Mouse (Mus musculus): ENCODE data around the gene Bbs9. TPM values are rescaled to one million over a fixed set of nuclear protein-coding genes. Genes with fewer than 3 reads are reported as not detected.

Bbs9 gene
- polyA plus RNA-seq, 1 experiment = 17.9 TPM

- no peak overlapping the region for H3K27ac ChIP-seq (ENCODE audit: insufficient read depth, low read length)
- H3K4me1 ChIP-seq (ENCODE audit: control insufficient read depth, insufficient read depth, low read length) = no peaks in the 10 kb centered on the region
- H3K9me3 ChIP-seq (replicated peaks; ENCODE audit: control insufficient read depth, insufficient read depth, low read length, poor library complexity, severe bottlenecking) = no peaks in the 10 kb centered on the region
- no peaks in the 10 kb centered on the region for H3K27me3 ChIP-seq (ENCODE audit: control insufficient read depth, insufficient read depth, low read length, poor library complexity, severe bottlenecking)
- TF ChIP-seq POLR2A (IDR thresholded peaks at IDR 0.05; ENCODE audit: insufficient read depth, low read length) (no peak), EP300 (IDR thresholded peaks at IDR 0.05; ENCODE audit: insufficient read depth, low read depth, low read length) (no peak), CTCF (IDR thresholded peaks at IDR 0.05; ENCODE audit: low read depth, low read length) (no peak)
- no peak overlapping the region for H3K9ac ChIP-seq (ENCODE audit: low read depth, poor library complexity, severe bottlenecking)
- no peak overlapping the region for H3K4me3 ChIP-seq (ENCODE audit: low read depth, low read length)
- H3K36me3 ChIP-seq (ENCODE audit: control insufficient read depth, insufficient read depth, low read length, poor library complexity, severe bottlenecking) = no peaks in the 10 kb centered on the region
These were observed 300.9 kb downstream of the Bbs9 start for GRCm38 (mm10) chr9:22776246-22776961.

- no peaks in the 10 kb centered on the region for H3K9me3 ChIP-seq (replicated peaks; ENCODE audit: control insufficient read depth, insufficient read depth, low read length, poor library complexity, severe bottlenecking)
- H3K4me1 ChIP-seq (ENCODE audit: control insufficient read depth, insufficient read depth, low read length) = no peaks in the 10 kb centered on the region
- TF ChIP-seq CTCF (IDR thresholded peaks at IDR 0.05; ENCODE audit: low read depth, low read length) = no peak
- no peak for TF ChIP-seq EP300 (IDR thresholded peaks at IDR 0.05; ENCODE audit: insufficient read depth, low read depth, low read length)
- H3K27ac ChIP-seq (ENCODE audit: insufficient read depth, low read length) = no peak overlapping the region
- H3K27me3 ChIP-seq (ENCODE audit: control insufficient read depth, insufficient read depth, low read length, poor library complexity, severe bottlenecking) = no peaks in the 10 kb centered on the region
- H3K9ac ChIP-seq (ENCODE audit: low read depth, poor library complexity, severe bottlenecking) = no peak overlapping the region
- no peak overlapping the region for H3K4me3 ChIP-seq (ENCODE audit: low read depth, low read length)
- H3K36me3 ChIP-seq (ENCODE audit: control insufficient read depth, insufficient read depth, low read length, poor library complexity, severe bottlenecking) = no peaks in the 10 kb centered on the region
These were observed 301.9 kb downstream of the Bbs9 start for GRCm38 (mm10) chr9:22777425-22777824.

- Histone ChIP-seq H3K4me1 (ENCODE audit: control insufficient read depth, insufficient read depth, low read length) (no peaks in the 10 kb centered on the region), H3K9ac (ENCODE audit: low read depth, poor library complexity, severe bottlenecking) (no peak overlapping the region), H3K27me3 (ENCODE audit: control insufficient read depth, insufficient read depth, low read length, poor library complexity, severe bottlenecking) (no peaks in the 10 kb centered on the region), H3K9me3 (replicated peaks; ENCODE audit: control insufficient read depth, insufficient read depth, low read length, poor library complexity, severe bottlenecking) (no peaks in the 10 kb centered on the region), H3K36me3 (ENCODE audit: control insufficient read depth, insufficient read depth, low read length, poor library complexity, severe bottlenecking) (no peaks in the 10 kb centered on the region), H3K27ac (ENCODE audit: insufficient read depth, low read length) (no peak overlapping the region), H3K4me3 (ENCODE audit: low read depth, low read length) (no peak overlapping the region)
- TF ChIP-seq CTCF (IDR thresholded peaks at IDR 0.05; ENCODE audit: low read depth, low read length) (no peak), POLR2A (IDR thresholded peaks at IDR 0.05; ENCODE audit: insufficient read depth, low read length) (no peak), EP300 (IDR thresholded peaks at IDR 0.05; ENCODE audit: insufficient read depth, low read depth, low read length) (no peak)
These were observed 304.1 kb downstream of the Bbs9 start for GRCm38 (mm10) chr9:22779631-22780030.

- no peak overlapping the region for H3K9ac ChIP-seq (ENCODE audit: low read depth, poor library complexity, severe bottlenecking)
- H3K36me3 ChIP-seq (ENCODE audit: control insufficient read depth, insufficient read depth, low read length, poor library complexity, severe bottlenecking) = no peaks in the 10 kb centered on the region
- no peaks in the 10 kb centered on the region for H3K27me3 ChIP-seq (ENCODE audit: control insufficient read depth, insufficient read depth, low read length, poor library complexity, severe bottlenecking)
- no peaks in the 10 kb centered on the region for H3K9me3 ChIP-seq (replicated peaks; ENCODE audit: control insufficient read depth, insufficient read depth, low read length, poor library complexity, severe bottlenecking)
- no peak overlapping the region for H3K4me3 ChIP-seq (ENCODE audit: low read depth, low read length)
- no peaks in the 10 kb centered on the region for H3K4me1 ChIP-seq (ENCODE audit: control insufficient read depth, insufficient read depth, low read length)
- no peak overlapping the region for H3K27ac ChIP-seq (ENCODE audit: insufficient read depth, low read length)
- TF ChIP-seq POLR2A (IDR thresholded peaks at IDR 0.05; ENCODE audit: insufficient read depth, low read length) (no peak), CTCF (IDR thresholded peaks at IDR 0.05; ENCODE audit: low read depth, low read length) (no peak), EP300 (IDR thresholded peaks at IDR 0.05; ENCODE audit: insufficient read depth, low read depth, low read length) (no peak)
These were observed 310.5 kb downstream of the Bbs9 start for GRCm38 (mm10) chr9:22786006-22786405.

GRCm38 (mm10) chr9:22788423-22788822 lies 312.9 kb downstream of the Bbs9 start:
- Histone ChIP-seq H3K27me3 (ENCODE audit: control insufficient read depth, insufficient read depth, low read length, poor library complexity, severe bottlenecking) (no peaks in the 10 kb centered on the region), H3K9ac (ENCODE audit: low read depth, poor library complexity, severe bottlenecking) (no peak overlapping the region), H3K4me1 (ENCODE audit: control insufficient read depth, insufficient read depth, low read length) (no peaks in the 10 kb centered on the region), H3K36me3 (ENCODE audit: control insufficient read depth, insufficient read depth, low read length, poor library complexity, severe bottlenecking) (no peaks in the 10 kb centered on the region), H3K27ac (ENCODE audit: insufficient read depth, low read length) (no peak overlapping the region), H3K9me3 (replicated peaks; ENCODE audit: control insufficient read depth, insufficient read depth, low read length, poor library complexity, severe bottlenecking) (no peaks in the 10 kb centered on the region), H3K4me3 (ENCODE audit: low read depth, low read length) (no peak overlapping the region)
- TF ChIP-seq CTCF (IDR thresholded peaks at IDR 0.05; ENCODE audit: low read depth, low read length) (no peak), EP300 (IDR thresholded peaks at IDR 0.05; ENCODE audit: insufficient read depth, low read depth, low read length) (no peak), POLR2A (IDR thresholded peaks at IDR 0.05; ENCODE audit: insufficient read depth, low read length) (no peak)

GRCm38 (mm10) chr9:22788850-22789249 lies 313.3 kb downstream of the Bbs9 start:
- TF ChIP-seq POLR2A (IDR thresholded peaks at IDR 0.05; ENCODE audit: insufficient read depth, low read length) (no peak), EP300 (IDR thresholded peaks at IDR 0.05; ENCODE audit: insufficient read depth, low read depth, low read length) (no peak), CTCF (IDR thresholded peaks at IDR 0.05; ENCODE audit: low read depth, low read length) (no peak)
- H3K9ac ChIP-seq (ENCODE audit: low read depth, poor library complexity, severe bottlenecking) = no peak overlapping the region
- H3K36me3 ChIP-seq (ENCODE audit: control insufficient read depth, insufficient read depth, low read length, poor library complexity, severe bottlenecking) = no peaks in the 10 kb centered on the region
- no peaks in the 10 kb centered on the region for H3K9me3 ChIP-seq (replicated peaks; ENCODE audit: control insufficient read depth, insufficient read depth, low read length, poor library complexity, severe bottlenecking)
- no peaks in the 10 kb centered on the region for H3K27me3 ChIP-seq (ENCODE audit: control insufficient read depth, insufficient read depth, low read length, poor library complexity, severe bottlenecking)
- H3K4me1 ChIP-seq (ENCODE audit: control insufficient read depth, insufficient read depth, low read length) = no peaks in the 10 kb centered on the region
- H3K4me3 ChIP-seq (ENCODE audit: low read depth, low read length) = no peak overlapping the region
- H3K27ac ChIP-seq (ENCODE audit: insufficient read depth, low read length) = no peak overlapping the region

Measured in ES-Bruce4 (cell line).